Mouse (Mus musculus) megakaryocyte, embryonic 14.5 days (primary cell): ENCODE measurements around the gene Syndig1l.

Source experiments
- FLI1 ChIP-seq: IDR thresholded peaks from 2 replicates; pipeline ENCODE4 v1.6.1; 2012; ENCODE audit warnings: low read length, inconsistent platforms, mixed read lengths
- GATA1 ChIP-seq: IDR thresholded peaks from 3 replicates; pipeline ENCODE4 v1.6.1; 2012; ENCODE audit warnings: mixed read lengths, low read length, inconsistent platforms, borderline replicate concordance

DNA sequence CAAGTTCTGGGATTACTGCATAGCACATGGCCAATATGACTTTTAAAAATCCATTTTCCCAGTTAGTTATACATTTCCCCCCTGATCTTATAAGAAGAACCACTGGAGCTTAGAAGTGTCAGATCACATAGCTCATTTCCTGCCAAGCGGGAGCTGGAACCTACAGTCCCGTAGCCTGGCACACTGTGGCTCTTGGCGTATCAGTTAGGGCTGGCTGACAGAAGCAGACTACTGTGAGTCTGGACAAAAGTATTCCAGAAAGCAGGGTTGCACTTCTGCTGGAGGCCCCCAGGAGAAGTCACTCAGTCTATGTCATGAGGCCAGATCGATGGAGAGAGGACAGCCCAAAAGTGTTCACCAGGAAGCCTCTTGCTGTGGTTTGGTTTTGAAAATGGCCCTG lies 27.8 kb upstream of the Syndig1l start:
- TF ChIP-seq GATA1 (no peak), FLI1 (no peak)
